Mouse (Mus musculus) hindbrain, embryonic 14.5 days (tissue): ENCODE measurements at regions not wholly inside any gene's neighbourhood (a gene's known extent, or its start where the extent isn't known, plus 50 kb on each side); places are given as distances from the start of the nearest gene placed in this dataset.
A peak's percentile ranks its signal among the peaks of the same experiment; 100 is the strongest.

Experiments used
- ATAC-seq: fragments of 200-750 bp; cut with Nextera tagmentation; 2 replicates; pipeline ENCODE4 v1.8.0; 2017; ENCODE audit warnings: moderate number of reproducible peaks, mild to moderate bottlenecking, moderate TSS enrichment, moderate library complexity; ENCODE audit not compliant: low FRiP score
- DNase-seq: peaks from one replicate; pipeline ENCODE4 v3.0.0-alpha.2; 2015; ENCODE audit warnings: low spot score
- H3K27ac ChIP-seq: fragments of 300-500 bp; sonication (generic); 2 replicates; pipeline ENCODE4 v1.5.1; 2014; ENCODE audit warnings: mild to moderate bottlenecking, moderate library complexity
- H3K27me3 ChIP-seq: fragments of 300-500 bp; sonication (generic); 2 replicates; pipeline ENCODE4 v1.6.1; 2014; ENCODE audit warnings: mild to moderate bottlenecking, low read length, mixed read lengths; ENCODE audit not compliant: control insufficient read depth, insufficient read depth
- H3K36me3 ChIP-seq: fragments of 300-500 bp; sonication (generic); replicated peaks from 2 replicates; pipeline ENCODE4 v1.6.1; 2014; ENCODE audit not compliant: control insufficient read depth, insufficient read depth
- H3K4me1 ChIP-seq: fragments of 300-500 bp; sonication (generic); replicated peaks from 2 replicates; pipeline ENCODE4 v1.6.1; 2014; ENCODE audit warnings: antibody characterized with exemption, low read length, mixed read lengths; ENCODE audit not compliant: control insufficient read depth, insufficient read depth
- H3K4me2 ChIP-seq: fragments of 300-500 bp; sonication (generic); replicated peaks from 2 replicates; pipeline ENCODE4 v1.6.1; 2014; ENCODE audit warnings: mild to moderate bottlenecking, moderate library complexity
- H3K4me3 ChIP-seq: fragments of 300-500 bp; sonication (generic); replicated peaks from 2 replicates; pipeline ENCODE4 v1.5.1; 2014; ENCODE audit warnings: mild to moderate bottlenecking, low read length
- H3K9ac ChIP-seq: fragments of 300-500 bp; sonication (generic); 2 replicates; pipeline ENCODE4 v1.6.1; 2014
- H3K9me3 ChIP-seq: fragments of 300-500 bp; sonication (generic); 2 replicates; pipeline ENCODE4 v1.6.1; 2016; ENCODE audit warnings: low read length; ENCODE audit not compliant: control insufficient read depth
- WGBS: fragments of 180-500 bp; shearing (Covaris S2); extraction: QIAGEN DNeasy Blood & Tissue Kit; methylation state at CpG from one replicate; pipeline ENCODE4 v1.1.7; 2014; 5-methylcytosine and 5-hydroxymethylcytosine counted together

DNA sequence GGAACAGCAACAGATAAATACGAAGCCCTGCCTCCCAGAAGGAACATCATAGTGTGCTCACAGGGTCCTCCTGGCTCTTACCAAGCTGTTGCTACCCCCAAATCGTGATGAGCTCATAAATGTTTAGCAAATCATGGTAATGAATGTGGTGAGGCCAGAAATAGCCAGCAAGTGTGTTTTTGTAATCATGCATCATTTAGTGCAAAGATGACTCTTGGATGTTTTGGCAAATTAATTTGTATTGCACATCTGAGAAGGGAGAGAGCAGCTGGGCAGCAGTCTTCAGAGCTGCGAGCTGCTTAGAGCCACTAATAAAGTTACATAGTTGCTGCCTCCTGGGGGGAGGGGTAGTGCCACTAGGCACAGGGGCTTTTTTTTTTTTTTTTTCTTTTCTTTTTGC lies 79.8 kb upstream of the 4930583I09Rik start:
- Histone ChIP-seq H3K4me3 (no peak overlapping the region), H3K36me3 (no peaks in the 10 kb centered on the region), H3K9me3 (no peaks in the 10 kb centered on the region), H3K27me3 (no peaks in the 10 kb centered on the region), H3K4me1 (peaks cover 14% of the 10 kb centered on the region), H3K4me2 (no peak overlapping the region), H3K27ac (no peak overlapping the region), H3K9ac (no peak overlapping the region)
- 27% methylated on average over 3 of the region's 3 CpGs for WGBS
- peak; percentile 54; the same call in 1 of the 2 replicates for ATAC-seq
- DNase-seq: no peak

DNA sequence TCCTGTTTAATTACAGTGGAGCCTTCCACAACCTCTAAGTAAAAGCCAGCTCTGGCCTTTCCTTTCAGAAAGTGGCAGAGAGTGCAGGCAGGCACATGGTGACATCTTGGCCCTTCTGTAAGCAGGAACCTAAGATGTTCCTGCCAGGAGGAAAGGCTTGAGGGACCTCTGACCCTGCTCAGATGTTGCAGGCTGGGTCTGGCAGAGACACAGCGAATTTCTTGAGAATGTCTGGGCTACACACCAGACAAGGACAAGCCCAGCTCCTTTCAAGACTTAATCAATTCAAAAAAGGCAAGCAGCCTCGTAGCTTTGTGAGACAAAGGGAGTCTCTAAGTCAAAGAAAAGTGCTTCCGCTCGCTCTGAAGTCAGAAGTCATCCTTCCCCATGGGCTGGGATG lies 79.2 kb upstream of the 4930583I09Rik start:
- Histone ChIP-seq H3K9ac (no peak overlapping the region), H3K27ac (no peak overlapping the region), H3K9me3 (no peaks in the 10 kb centered on the region), H3K4me1 (peaks cover 14% of the 10 kb centered on the region), H3K36me3 (no peaks in the 10 kb centered on the region), H3K27me3 (no peaks in the 10 kb centered on the region), H3K4me2 (no peak overlapping the region), H3K4me3 (no peak overlapping the region)
- ATAC-seq (peak; percentile 6; the same call in 1 of the 2 replicates), DNase-seq (no peak)
- 5% methylated on average over 4 of the region's 4 CpGs for WGBS

DNA sequence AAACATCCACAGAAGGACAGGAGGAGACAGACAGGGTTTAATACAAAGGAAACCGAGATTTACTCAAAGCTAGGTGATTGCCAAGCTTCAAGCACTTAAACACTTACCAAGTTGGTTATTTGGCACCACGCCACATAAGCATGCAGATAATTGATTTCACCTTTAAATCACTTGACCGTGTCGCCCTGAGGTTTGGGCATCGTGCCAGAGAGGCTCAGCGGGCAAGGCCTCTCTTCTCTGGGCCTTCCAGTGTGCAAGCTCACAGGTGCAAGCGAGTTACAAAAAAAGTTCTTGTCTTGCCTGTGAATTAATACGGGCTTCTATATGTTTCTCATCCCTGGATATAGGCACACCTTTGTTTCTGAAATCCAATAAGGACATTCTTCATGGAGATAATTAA lies 78.4 kb upstream of the 4930583I09Rik start:
- H3K36me3 ChIP-seq: no peaks in the 10 kb centered on the region
- H3K9ac ChIP-seq: no peak overlapping the region
- no peak overlapping the region for H3K27ac ChIP-seq
- no peak overlapping the region for H3K4me3 ChIP-seq
- H3K27me3 ChIP-seq: no peaks in the 10 kb centered on the region
- DNase-seq (no peak), ATAC-seq (no peak)
- no peak overlapping the region for H3K4me2 ChIP-seq
- 47% methylated on average over 8 of the region's 8 CpGs for WGBS
- no peaks in the 10 kb centered on the region for H3K9me3 ChIP-seq
- H3K4me1 ChIP-seq: peaks cover 14% of the 10 kb centered on the region

DNA sequence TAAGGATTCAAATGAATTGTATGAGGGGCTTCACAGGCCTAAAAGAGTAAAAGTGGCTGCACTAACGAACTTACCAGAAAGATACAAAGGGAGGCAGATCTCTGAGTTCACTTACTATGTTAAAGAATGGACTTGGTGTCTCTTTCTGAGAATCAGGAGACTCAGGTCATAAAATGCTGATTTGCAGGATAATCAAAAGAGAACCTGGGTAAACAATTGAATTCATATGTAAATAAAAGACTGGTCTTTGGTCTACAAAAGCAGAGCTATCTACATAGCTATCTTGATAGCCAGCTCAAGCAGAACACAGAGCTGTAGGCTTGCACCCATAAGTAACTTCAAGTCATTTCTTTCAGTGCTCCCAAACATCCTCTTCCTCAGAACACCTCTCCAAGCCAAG lies 72.8 kb upstream of the 4930583I09Rik start:
- H3K4me3 ChIP-seq: no peak overlapping the region
- H3K4me1 ChIP-seq: no peaks in the 10 kb centered on the region
- H3K9me3 ChIP-seq: 0 out of 2 replicates have a peak, but pooled peaks cover 5% of the 10 kb centered on the region
- no peaks in the 10 kb centered on the region for H3K27me3 ChIP-seq
- 98% methylated on average over 1 of the region's 1 CpGs for WGBS
- no peak overlapping the region for H3K9ac ChIP-seq
- ATAC-seq: no peak
- H3K36me3 ChIP-seq: no peaks in the 10 kb centered on the region
- no peak overlapping the region for H3K27ac ChIP-seq
- no peak for DNase-seq
- no peak overlapping the region for H3K4me2 ChIP-seq

DNA sequence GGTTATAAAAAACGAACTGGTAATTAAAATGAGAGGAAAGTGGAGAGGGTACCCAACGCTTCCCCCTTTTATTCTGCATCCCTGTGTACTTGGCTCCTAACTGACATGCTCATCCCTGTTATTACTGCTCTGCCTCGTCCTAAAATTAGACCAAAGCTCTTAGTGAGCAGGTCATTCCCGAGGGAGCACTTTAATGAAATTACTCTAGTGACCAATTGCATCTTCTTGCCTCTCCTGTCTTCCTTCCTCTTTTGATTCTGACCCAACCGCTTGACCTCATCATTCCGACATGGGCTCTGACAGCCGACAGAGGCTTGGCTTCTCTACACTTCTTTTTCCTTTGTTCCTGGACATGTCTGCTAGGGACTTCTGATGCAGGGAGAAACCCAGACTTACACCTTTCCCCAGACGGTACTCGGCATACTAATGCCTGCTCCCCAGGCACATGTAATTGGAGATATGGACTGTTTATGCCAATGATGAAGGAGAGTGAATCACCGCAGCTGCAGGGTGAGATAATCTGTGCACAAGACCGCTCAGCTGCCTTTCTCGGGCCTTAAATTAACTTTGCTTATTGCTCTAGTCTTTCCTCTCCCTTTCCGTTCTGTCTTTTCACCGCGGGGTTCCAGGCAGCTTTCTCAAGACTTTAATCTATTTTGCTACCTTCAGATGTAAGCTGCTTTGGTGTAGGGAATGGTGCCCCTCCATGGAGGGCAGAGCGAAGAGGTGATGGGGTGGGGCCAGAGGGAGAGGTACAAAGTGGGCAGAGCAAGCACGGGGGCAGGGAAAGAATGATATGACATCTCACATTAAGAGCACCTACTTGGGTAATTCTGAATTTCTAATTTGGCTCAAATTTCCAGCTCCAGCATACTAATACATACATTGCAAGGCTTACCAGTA lies 66.1 kb upstream of the 4930583I09Rik start:
- no peak overlapping the region for H3K4me3 ChIP-seq
- H3K9ac ChIP-seq: no peak overlapping the region
- H3K27ac ChIP-seq: 0 out of 2 replicates have a peak overlapping the region, but pooled peaks have one; percentile 44
- no peaks in the 10 kb centered on the region for H3K36me3 ChIP-seq
- H3K27me3 ChIP-seq: no peaks in the 10 kb centered on the region
- no peak overlapping the region for H3K4me2 ChIP-seq
- H3K9me3 ChIP-seq: no peaks in the 10 kb centered on the region
- WGBS: 49% methylated on average over 17 of the region's 17 CpGs
- ATAC-seq (no peak), DNase-seq (no peak)
- H3K4me1 ChIP-seq: peaks cover 9% of the 10 kb centered on the region; the same call in 1 of the 2 replicates

DNA sequence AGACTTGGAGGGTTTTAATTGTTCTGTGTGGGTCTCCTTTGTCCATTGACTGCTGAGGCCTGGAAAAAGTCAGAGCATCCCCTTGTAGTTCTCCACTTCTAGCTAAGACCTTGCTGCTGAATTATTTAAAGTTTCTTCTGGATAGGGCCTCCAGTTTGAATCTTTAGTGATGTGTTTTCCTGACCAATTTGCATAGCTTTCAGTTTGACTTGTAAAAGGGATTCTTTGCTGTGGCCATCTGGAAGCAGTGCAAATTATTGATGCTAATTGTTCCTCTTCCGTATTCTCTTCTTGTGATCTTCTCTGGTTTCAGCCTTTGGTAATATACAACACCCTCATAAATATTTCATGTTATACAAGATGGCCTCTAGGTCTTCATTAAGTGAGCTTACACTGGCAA lies 61.6 kb upstream of the 4930583I09Rik start:
- no peak overlapping the region for H3K4me2 ChIP-seq
- no peaks in the 10 kb centered on the region for H3K27me3 ChIP-seq
- WGBS: 26% methylated on average over 1 of the region's 1 CpGs
- H3K9ac ChIP-seq: no peak overlapping the region
- no peak for ATAC-seq
- no peak overlapping the region for H3K27ac ChIP-seq
- H3K4me1 ChIP-seq: peaks cover 4% of the 10 kb centered on the region; the same call in 1 of the 2 replicates
- H3K9me3 ChIP-seq: no peaks in the 10 kb centered on the region
- no peak overlapping the region for H3K4me3 ChIP-seq
- H3K36me3 ChIP-seq: no peaks in the 10 kb centered on the region
- no peak for DNase-seq

DNA sequence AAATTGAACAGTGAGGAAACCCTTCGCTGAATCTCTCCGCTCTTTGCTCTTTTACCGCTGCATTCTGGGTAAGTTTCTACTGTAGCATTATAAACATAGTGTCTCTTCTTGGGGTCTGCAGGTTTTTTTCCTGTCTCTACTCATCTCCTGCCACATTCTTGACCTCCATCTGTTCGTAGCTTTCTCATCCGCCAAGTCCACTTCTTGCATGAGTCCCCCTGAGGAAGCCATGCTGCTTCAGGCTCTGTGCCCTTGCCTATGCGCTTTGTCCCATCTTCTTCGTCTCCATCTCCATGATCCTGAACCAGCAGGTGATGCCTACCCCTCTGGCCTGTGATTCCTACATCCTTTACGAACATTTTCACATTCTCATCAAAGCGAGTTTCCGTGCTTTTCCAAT lies 60.0 kb upstream of the 4930583I09Rik start:
- Histone ChIP-seq H3K4me2 (no peak overlapping the region), H3K27me3 (no peaks in the 10 kb centered on the region)
- WGBS: 90% methylated on average over 10 of the region's 10 CpGs

DNA sequence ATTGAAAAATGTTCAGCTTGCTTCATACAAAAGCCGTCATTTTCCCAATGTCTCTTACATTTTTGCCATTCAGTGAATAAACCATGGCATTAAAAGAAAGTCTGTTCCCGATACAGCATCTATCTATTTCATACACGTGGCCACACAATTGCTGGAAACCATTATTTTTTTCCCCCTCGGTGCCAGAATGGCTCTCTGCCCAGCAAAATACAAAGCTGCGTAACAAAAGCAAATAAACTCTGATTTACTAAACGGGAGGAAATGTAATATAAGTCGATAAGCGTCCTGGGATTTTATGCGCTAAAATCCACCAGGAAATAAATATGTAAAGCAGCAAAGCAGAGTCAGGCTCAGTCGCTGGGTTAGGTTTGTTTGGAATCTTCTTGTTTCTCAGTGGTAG lies 59.6 kb upstream of the 4930583I09Rik start:
- DNase-seq: no peak

More for the DNA sequence above, 60.0 kb upstream of the 4930583I09Rik start:
- no peaks in the 10 kb centered on the region for H3K36me3 ChIP-seq
- H3K4me3 ChIP-seq: no peak overlapping the region
- no peaks in the 10 kb centered on the region; the same call in 1 of the 2 replicates for H3K4me1 ChIP-seq
- H3K9ac ChIP-seq: no peak overlapping the region
- H3K9me3 ChIP-seq: no peaks in the 10 kb centered on the region
- DNase-seq (no peak), ATAC-seq (no peak)
- no peak overlapping the region for H3K27ac ChIP-seq

DNA sequence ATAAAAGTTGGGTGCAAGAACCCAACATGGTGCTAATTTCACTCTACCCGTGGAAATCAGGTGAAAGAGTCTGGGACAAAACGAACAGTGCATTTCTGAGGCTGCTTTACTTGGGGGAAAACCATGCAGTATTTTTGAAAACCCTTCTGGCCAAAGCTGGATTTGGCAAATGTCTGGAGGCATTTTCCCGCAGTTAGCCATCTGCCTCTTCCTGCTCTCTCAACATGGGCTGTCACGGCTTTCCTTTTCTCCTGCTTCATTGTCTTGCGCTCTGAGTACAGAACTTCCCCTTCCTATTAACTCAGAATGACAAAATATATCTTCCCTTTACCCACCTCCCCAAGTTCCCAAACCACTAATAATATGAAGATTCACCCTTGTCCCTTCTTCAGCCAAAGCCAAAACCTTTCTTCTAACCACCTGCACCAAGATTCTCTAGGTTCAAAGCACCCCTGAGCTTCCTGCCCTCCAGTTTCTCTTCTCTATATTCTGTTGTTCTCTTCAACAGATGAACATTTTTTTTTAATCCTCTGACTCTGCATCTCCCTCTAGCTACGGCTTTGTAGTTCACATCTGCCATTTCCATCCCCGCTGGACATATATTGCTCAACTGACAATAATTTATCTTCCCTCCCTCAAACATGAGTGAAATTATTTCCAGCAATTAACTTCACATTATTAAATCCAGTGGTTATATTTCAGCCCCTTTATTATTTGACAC lies 57.5 kb upstream of the 4930583I09Rik start:
- Histone ChIP-seq H3K4me2 (no peak overlapping the region), H3K4me1 (no peaks in the 10 kb centered on the region; the same call in 1 of the 2 replicates), H3K9me3 (no peaks in the 10 kb centered on the region), H3K27me3 (no peaks in the 10 kb centered on the region), H3K4me3 (no peak overlapping the region), H3K36me3 (no peaks in the 10 kb centered on the region), H3K9ac (no peak overlapping the region), H3K27ac (no peak overlapping the region)
- ATAC-seq (no peak), DNase-seq (no peak)
- 68% methylated on average over 7 of the region's 7 CpGs for WGBS

More for the DNA sequence above, 59.6 kb upstream of the 4930583I09Rik start:
- Histone ChIP-seq H3K9me3 (no peaks in the 10 kb centered on the region), H3K27ac (no peak overlapping the region), H3K4me2 (no peak overlapping the region), H3K36me3 (no peaks in the 10 kb centered on the region), H3K4me1 (no peaks in the 10 kb centered on the region; the same call in 1 of the 2 replicates), H3K4me3 (no peak overlapping the region), H3K27me3 (no peaks in the 10 kb centered on the region), H3K9ac (no peak overlapping the region)
- ATAC-seq: no peak
- 63% methylated on average over 10 of the region's 10 CpGs for WGBS
